Mouse (Mus musculus) thymus, postnatal 14 days (tissue): ENCODE data around the gene Eif3k.

Source experiments
- DNase-seq: peaks from one replicate; pipeline ENCODE4 v3.0.0; 2021

Gene Eif3k

DNA sequence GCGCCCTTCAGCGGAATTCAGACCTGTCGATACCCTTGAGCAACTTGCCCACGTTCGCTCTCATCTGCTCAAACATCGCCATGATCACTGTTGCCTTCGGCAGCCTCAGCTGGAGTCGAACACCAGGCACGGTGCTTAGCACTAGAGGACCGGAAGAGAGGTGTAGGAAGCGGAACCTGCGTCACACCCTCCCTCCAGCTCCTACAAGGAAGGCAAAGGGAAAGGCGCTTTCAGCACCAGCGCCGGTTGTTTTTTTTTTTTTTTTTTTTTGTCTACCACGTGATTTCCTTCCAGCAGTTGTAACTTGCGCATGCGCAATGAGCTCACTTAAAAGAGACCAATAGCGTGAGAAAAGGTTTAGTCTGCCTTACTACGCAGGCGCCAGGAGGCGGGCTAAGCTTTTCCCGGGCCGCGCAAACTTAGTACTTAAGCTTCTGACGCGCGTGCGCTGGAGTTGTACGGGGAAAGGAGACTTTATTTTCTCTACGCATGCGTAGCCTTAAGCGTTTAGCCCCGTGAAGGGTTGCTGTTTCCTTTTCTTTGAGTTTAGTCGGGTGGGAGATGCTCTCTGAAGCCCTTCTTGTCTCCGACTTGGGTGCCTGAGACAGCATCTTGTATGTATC lies at the start of gene Eif3k, which contains the start of gene Map4k1:
TSS of gene Eif3k (minus strand) at position 214 of the 623 bp plus-strand sequence.
TSS of gene Map4k1 (plus strand) at position 400 of the 623 bp plus-strand sequence.
- peak; percentile 97 for DNase-seq

GRCm38 (mm10) chr7:29029690-29030656 lies 48.3 kb upstream of the Eif3k start:
- DNase-seq: no peak

DNA sequence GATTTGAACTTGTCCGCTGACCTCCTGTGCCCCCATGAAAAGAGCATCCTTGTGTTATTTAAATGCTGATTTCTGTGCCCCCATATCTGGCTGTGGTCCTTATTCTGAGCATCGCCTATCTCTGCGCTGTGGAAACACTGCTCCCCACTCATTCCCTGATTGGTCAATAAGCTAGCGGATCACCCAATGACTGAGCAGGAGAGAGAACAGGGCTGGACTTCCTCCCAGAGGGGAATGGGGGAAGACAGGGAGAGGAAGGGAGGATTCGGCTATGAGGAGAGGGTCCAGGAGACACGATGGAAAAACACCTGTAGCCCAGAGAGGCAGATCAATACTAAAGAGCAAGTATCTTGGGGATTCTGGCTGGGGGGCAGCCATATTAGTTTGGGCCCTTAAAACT lies 47.1 kb upstream of the Eif3k start:
- no peak for DNase-seq

GRCm38 (mm10) chr7:29026811-29027210 lies 45.1 kb upstream of the Eif3k start:
- DNase-seq: no peak

- no peak for DNase-seq
Measured at GRCm38 (mm10) chr7:29026195-29026594, 44.5 kb upstream of the Eif3k start.

DNA sequence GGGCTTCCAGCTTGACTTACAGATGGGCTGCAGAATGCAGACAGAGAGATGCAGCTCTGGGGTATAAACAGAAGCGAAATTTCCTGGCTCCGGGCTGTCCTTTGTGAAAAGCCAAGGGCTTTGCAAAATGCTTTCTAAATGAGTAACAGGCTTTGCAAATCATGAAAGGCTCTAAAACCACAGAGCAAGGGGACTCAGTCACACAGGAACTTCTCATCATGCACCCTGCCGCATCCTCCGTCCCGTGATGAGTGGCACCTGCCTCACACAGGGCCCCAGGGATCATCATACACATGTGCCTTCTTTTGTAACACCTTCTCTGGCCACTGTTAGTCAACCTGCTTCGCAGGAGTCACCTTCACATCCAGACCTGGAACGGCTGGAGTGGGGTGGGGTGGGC lies 43.9 kb upstream of the Eif3k start:
- peak; percentile 51 for DNase-seq

- DNase-seq: peak; percentile 18
Measured at GRCm38 (mm10) chr7:29023514-29023913, 41.9 kb upstream of the Eif3k start.

- DNase-seq: no peak
Measured at GRCm38 (mm10) chr7:29022479-29022878, 40.8 kb upstream of the Eif3k start.

- DNase-seq: no peak
Measured at GRCm38 (mm10) chr7:29019447-29020220, 38.0 kb upstream of the Eif3k start.

DNA sequence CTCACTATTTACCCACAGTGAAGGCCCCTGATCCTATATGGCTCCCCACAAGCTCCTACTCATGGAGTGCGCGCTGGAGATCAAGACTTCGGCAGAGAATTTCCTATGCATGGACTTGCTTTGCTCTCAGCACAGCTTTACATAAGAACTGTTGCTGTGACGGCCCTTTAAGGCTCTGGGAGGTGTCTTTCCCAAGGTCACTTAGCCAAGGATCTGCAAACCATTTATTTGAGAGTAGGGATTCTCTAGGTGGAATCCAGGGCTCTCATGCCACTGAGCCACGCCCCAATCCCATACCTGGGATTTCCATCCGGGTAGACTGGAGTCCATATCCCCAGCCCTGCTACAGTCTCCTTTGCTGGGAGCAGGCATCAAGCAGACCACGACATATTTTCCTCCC lies 35.6 kb upstream of the Eif3k start:
- no peak for DNase-seq

DNA sequence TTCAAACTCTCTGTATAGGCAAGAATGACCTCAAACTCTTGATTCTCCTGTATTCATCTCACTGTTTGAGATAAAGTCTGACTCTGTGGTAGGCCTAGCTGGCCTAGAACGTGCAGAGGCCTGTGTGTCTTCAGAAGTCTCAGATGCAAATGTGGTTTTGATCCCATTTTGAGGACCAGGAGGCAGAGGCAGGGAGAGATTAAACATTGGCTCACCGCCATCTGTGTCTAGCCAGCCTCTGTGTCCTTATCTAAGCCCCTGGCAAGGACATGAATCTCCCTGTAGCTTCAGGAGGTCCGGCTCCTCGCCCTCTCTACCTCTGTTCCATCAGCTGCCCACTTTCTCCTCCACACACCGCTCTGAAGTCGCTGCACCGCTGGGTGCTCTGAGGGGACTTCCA lies 34.8 kb upstream of the Eif3k start:
- DNase-seq: no peak

- no peak for DNase-seq
Measured at GRCm38 (mm10) chr7:29014984-29015383, 33.3 kb upstream of the Eif3k start.

DNA sequence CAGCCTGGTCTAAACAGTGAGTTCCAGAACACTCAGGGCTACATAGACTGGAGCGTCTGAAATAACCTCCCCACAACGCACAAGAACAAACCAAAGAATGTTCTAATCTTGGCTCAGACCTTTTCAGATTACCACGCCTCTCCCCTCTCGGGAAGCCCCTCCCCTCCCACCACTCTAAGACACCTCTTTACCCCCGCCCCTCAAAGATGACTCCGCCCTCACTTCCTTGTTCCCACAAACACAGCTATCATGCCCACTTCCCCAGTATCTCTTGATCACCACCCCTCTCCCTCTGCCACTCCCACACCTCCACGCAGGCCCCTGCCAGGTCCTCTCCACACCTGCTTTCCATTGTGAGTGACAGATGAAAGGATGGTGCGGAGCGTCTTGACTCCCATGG lies 27.1 kb upstream of the Eif3k start:
- DNase-seq: peak; percentile 62

GRCm38 (mm10) chr7:29008171-29008570 lies 26.5 kb upstream of the Eif3k start:
- no peak for DNase-seq

- no peak for DNase-seq
Measured at GRCm38 (mm10) chr7:29007224-29008101, 25.8 kb upstream of the Eif3k start.

GRCm38 (mm10) chr7:29000651-29001605 lies 19.3 kb upstream of the Eif3k start:
- peak; percentile 92 for DNase-seq

- no peak for DNase-seq
Measured at GRCm38 (mm10) chr7:28993402-28993801, 11.7 kb upstream of the Eif3k start.

DNA sequence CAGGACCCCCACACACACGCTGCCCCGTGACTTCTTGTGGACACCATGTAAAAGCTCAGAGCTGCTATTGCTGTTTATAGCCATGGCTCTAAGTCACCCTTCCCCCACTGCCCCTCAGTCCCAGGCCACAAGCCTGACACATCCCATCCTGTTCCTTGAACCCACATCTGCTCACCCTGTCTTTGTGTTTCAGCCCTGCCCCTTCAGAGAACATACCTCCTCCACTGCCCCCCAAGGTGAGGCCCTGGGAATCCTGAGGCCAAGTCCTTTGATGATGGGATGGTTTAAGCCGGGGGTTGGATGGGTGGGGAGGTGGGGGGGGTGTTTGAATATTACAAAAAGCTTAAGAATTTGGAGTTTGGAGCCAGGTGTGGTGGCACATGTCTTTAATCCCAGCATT lies 11.3 kb upstream of the Eif3k start:
- no peak for DNase-seq

DNA sequence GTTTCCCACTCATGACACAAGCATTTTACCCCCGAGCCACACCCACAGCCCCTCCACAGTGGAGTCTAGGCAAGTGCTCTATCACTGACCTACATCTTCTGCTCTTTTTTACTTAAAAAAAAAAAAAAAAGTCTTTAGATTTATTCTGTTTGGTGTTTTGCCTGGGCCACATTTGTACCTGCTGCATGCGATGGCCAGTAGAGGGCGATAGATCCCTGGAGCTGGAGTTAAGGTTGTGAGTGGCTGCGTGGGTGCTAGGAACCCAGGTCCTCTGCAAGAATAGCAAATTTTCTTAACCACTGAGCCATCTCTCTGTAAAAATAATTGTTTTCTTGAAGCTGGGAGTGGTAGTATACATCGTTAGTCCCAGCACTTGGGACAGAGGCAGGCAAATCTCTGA lies 10.0 kb upstream of the Eif3k start:
- DNase-seq: no peak

GRCm38 (mm10) chr7:28990766-28991273 lies 9.2 kb upstream of the Eif3k start:
- no peak for DNase-seq

- DNase-seq: no peak
Measured at GRCm38 (mm10) chr7:28985207-28985606, 3.5 kb upstream of the Eif3k start.
